Mouse (Mus musculus): ENCODE data around the gene Cish.

Gene Cish

DNA sequence AAGGTAGTCTGAATTCAATTTTAAA, at the start of gene Cish:
Cish (plus strand) TSS at position 11 of the 25 bp plus-strand sequence.
- DNase-seq, result no peak

GRCm38 (mm10) chr9:107246170-107246569, 49.7 kb upstream of the Cish start:
- peak; percentile 35 to 62 for DNase-seq

GRCm38 (mm10) chr9:107249154-107249553, 46.7 kb upstream of the Cish start:
- no peak for DNase-seq

DNA sequence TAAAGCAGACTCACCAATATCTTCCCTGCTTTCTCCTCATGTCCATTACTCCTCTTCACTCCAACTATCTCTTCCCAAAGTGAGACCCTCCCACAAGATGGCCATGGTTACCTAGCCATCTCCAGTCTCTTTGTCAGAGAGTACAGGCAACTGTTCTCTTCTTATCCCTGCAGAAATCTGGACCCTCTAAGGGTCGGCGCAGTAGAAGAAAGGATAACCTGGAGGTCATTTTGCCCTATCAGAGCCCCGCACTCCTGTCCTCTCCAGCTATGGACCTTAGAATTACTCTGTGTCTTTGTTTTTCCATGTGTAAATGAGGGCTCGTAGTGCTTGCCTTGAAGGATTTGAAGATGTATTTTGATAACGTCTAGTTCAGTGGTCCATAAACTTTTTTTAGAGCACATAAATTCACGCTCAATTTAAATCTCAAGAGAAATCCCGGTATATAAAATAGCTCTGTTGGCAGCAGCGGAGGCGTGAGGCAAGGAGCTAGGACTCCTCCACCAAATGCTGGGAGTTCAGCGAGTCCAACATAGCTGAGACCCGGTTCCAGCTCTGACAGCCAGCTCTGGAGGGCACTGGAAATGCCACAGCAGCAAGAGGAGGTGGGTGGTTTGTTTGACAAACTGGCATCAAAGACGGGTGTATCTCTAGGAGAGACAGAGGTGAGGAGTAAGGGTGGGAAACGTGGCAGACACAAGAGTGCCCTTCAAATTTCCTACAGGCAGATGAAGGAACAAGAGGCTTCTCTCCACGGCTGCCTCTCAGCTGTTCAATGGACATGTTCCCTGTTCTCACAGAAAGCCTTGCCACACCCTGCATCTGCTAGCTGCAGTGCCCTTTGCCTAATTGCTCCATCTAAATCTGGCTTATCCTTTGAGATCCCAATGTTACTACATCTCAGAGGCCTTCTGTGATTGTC, 45.1 kb upstream of the Cish start:
- DNase-seq, result no peak

DNA sequence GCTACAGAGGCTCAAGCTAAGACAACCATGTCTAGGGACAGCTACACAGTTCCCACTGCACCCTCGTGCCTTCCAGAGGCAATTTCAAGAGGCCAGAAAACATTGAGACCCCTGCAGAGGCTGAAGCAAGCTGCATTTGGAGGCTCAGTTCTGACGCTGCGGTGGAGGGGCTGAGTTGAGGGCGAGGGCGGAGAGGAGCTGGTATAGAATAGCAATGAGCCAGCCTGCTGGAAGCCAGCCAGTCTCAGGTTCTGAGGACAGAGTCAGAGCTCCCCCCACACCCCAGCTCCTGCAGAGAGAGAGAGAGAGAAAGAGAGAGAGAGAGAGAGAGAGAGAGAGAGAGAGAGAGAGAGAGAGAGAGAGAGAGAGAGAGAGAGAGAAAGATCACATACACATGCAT, 43.7 kb upstream of the Cish start:
- DNase-seq, result peak; percentile 59 to 62

DNA sequence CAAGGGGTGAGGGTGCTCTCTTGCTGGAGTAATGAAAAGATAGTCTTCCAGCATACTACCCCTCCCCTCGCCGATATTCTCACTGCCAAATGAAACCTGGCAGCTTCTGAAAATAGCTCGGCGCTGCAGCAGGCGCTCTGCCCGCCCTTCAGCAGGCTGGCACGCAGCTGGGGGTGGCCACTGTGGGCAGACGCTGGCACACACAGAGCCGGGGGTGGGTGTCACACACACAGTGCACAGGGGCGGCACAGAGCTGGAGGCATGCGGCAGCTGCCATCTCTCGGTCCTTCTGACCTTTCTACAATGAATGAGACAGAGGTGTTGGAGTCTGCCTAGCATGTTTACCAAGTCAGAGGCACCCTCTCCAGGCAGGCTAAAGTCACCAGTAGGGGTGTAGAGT, 41.4 kb upstream of the Cish start:
- DNase-seq, result peak; percentile 81 to 82

- peak; percentile 43 to 61 for DNase-seq
Measured at GRCm38 (mm10) chr9:107254925-107255324, 40.9 kb upstream of the Cish start.

- DNase-seq, result peak; percentile 65 to 72
Measured at GRCm38 (mm10) chr9:107255596-107255995, 40.2 kb upstream of the Cish start.

GRCm38 (mm10) chr9:107259571-107259970, 36.3 kb upstream of the Cish start:
- DNase-seq, result peak; percentile 50 to 52

DNA sequence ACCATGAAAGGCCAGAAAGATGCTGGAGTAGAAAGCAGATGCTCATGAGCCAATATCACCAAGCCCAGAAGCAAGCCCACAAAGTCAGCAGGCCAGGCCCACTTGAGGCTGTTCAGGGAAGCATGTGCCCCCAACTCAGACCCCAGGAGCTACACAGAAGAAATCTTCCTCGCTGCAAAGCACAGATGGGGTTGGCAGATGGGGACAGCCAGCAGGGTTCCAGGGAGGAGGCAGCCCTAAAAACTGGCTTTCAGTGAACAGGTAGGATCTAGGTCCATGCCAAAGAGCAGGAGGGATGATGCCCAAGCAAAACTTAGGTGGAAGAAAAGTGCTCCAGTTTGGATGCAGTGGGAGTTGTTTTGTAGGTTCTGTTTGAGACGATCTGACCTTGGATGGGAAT, 35.4 kb upstream of the Cish start:
- peak; percentile 76 to 82 for DNase-seq

DNA sequence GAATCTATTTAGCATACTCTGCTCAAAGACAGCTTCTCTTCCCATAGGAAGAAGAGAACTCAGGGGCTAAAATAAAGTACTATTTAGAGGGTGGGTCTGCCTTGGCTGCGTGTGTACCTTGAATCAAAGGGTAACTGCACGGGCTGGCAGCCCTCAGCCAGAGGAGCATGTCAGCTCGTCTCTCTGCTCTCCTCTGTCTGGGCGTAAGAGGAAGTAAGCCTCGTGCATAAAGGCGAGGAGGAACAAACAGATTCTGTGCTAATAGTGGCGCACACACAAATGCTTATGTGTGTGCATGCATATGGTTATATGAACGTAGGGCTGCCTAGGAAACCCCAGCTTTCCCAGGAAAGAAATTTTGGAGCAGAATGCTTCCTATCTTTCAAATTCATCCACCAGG, 35.0 kb upstream of the Cish start:
- DNase-seq, result no peak

DNA sequence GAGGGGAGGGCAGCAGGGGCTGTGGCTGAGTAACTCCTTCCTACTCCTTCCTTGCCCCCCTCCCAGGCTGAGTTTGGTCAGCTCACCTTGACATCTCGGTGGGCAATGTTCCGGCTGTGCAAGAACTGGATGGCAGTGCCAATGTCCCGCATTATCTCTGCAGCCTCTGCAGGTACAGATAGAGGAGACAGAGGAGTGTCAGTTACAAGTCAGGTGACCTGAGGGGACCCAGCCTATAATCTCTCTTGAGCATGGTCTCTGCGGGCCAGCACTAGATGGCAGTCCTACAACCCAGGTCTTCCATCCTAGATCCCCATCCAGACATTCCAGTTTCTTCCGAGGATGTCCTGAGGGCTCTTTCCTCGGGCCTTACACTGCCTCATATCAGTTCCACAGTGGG, 34.0 kb upstream of the Cish start:
- DNase-seq, result no peak

DNA sequence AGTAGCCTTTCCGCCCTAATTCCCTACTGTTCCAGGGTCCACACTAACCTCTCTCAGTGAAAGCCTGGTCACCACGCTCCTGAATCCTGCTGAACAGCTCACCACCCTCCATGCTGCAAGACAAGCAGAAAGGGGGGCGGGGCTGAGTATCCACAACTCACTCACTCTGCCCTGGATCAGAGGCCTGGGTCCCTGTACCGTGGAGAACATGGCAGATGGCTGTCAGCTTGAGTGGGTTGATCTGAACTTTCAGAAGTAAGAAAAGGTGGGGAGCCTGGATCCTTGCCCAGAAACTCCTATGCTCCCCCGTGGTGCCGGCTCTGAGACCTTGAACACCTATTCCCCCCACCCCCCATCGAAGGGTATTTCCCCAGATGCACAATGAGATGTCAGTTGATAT, 33.5 kb upstream of the Cish start:
- DNase-seq, result no peak

- DNase-seq, result no peak
Measured at GRCm38 (mm10) chr9:107263912-107264311, 31.9 kb upstream of the Cish start.

- DNase-seq, result no peak
Measured at GRCm38 (mm10) chr9:107264731-107265130, 31.1 kb upstream of the Cish start.

DNA sequence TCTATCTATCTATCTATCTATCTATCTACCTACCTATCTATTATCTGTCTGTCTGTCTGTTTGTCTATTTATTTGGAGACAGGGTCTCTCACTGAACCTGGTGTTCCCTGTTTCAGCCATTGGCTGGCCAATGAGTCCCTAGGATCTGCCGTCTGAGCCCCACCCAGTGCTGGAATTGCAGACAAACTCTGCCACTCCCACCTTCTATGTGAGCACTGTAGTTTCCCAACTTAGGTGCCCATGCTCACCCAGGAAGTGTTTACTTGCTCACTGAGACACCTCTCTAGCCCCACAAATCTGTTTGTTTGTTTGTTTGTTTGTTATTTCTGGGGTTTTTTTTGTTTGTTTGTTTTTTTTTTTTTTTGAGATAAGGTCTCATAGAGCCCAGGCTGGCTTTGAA, 28.8 kb upstream of the Cish start:
- DNase-seq, result no peak

DNA sequence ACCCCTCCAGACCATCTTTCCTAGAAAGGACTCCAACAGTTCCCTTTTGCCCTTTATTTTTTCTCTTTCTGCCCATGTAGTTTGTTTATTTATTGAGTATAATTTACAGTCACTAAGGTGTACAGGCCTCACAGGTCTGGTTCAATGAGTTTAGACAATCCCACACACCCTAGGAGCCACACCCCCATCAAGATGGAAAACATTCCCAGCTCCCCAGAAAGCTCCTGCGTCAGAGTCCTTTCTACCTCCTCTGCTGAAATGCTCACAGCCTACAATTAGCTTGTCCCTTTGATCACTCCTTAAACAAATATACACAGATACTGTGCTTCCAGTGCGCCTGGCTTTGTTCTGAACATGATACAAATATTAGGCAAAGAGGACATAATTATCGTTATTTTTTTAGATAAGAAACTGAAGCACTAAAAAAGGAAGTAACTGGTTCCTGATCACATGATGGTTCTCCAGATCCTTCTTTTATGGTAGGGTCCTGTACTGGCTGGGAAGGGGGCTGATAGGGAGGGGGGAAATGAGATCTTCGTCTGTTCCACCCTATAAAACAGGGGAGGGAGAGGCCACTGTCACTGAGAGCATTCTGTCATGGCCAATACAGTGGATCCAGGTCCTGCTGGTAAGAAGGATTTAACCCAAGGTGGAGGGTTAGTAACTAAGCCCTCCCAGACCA, 28.0 kb upstream of the Cish start:
- DNase-seq, result no peak

GRCm38 (mm10) chr9:107269772-107270171, 26.1 kb upstream of the Cish start:
- no peak for DNase-seq

GRCm38 (mm10) chr9:107271177-107271938, 24.5 kb upstream of the Cish start:
- DNase-seq, result peak in 1 of 2 experiments; percentile 27

- no peak for DNase-seq
Measured at GRCm38 (mm10) chr9:107272284-107272683, 23.5 kb upstream of the Cish start.

DNA sequence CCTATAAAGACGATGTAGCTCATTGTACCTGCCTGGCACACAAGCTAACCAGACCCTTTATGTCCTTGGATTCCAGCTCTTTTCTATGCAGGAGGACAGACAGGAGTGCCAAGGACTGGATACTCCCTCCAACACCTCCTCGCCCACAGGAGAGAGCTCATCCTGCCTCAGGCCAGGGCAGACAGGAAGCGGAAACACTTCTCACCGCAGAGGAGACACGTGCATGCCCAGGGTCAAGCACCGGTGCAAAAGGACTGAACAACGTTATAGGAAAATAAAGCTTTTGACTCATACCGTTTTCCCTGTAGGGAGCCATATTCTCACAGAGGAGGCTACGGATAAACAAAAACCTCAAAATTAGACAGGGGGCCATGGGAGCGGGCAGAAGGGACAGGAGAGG, 22.6 kb upstream of the Cish start:
- no peak for DNase-seq

GRCm38 (mm10) chr9:107274751-107275150, 21.1 kb upstream of the Cish start:
- no peak for DNase-seq

DNA sequence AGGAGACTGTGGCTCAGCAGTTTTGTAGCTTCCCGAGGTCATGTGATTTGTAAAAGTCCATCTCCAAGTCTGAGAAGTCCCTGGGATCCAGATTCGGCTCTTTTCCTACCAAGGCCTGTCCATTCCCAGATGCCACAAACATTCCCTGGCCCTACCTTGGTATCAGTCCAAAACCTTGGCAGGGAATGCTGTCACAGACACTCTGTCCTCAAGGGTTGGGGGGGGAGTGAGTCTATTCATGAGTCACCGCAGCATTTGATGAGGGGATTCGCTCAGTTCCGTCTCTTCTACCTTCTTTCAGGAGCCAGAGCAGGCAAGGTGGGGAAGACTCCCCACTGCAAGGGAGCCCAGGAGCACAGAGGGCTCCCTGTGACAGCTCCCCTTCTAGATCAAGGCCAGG, 20.1 kb upstream of the Cish start:
- DNase-seq, result peak in 1 of 2 experiments; percentile 49

GRCm38 (mm10) chr9:107277603-107278002, 18.2 kb upstream of the Cish start:
- DNase-seq, result no peak

All from cerebellum, adult 18-20 months (tissue).